Mouse (Mus musculus): ENCODE measurements around the gene Snx25. TPM values are rescaled to one million over a fixed set of nuclear protein-coding genes. Genes with fewer than 3 reads are reported as not detected.

The Snx25 gene
- polyA plus RNA-seq, 1 experiment from 2014 or later = 7.6 TPM

DNA sequence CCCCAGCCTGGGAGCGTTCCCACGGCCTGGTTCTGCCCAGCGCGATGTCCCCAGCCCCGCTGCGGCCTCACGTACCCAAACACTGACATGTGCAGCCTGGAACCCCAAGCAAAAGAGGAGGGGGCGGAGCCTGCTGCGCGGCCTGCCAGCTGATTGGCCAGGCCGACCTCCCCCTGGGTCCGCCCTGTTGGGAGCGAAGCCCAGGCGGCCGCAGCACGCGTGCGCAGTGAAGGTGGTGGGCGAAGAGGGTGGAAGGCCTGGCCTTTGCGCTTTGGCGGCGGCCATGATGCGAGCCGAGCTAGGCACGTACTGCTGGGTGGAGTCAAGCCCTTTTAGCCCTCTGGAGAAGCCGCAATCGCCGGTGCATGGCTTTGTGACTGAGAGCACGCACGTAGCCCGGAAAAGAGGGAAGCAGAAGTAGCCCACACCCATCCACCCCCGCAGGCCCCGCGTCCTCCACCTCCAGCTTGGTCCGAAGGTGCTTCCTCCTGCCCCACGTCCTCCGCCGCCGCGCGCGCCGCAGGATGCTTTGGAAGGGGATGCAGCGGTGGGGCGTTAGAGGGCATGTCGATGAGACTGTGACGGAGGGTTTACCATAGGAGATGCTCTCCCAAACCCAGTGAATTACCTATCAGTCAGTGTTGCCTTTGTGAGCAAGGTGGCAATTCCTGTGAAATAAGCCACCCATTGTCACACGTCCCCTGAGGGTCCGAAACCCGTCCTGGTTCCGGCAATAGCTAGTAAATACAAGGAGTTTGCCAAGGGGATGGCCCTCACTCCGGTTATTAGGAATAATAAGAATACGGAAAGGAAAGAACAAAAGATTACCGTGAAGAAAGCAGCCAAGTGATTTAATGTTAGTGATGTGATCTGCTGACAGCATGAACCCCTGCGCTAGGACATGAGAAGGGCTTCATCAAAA, 151.9 kb downstream of the Snx25 start:
- ATAC-seq = peak; percentile 98
- 6% methylated on average over 55 of the region's 55 CpGs for WGBS

GRCm38 (mm10) chr8:45999138-45999783, 152.7 kb downstream of the Snx25 start, which contains the start of gene Lrp2bp:
Lrp2bp (plus strand) TSS chr8:45999303.
- WGBS = 3% methylated on average over 22 of the region's 22 CpGs
- H3K4me2 ChIP-seq (replicated peaks) = peak within 1 kb of the TSS; percentile 77
- no peaks in the 10 kb centered on the region; the same call in 1 of the 2 replicates for H3K4me1 ChIP-seq (replicated peaks)
- H3K4me3 ChIP-seq (replicated peaks) = peak within 1 kb of the TSS; percentile 46
- ATAC-seq = peak; percentile 51
- no peaks in the 10 kb centered on the region for H3K9me3 ChIP-seq
- no peaks in the 10 kb centered on the region for H3K36me3 ChIP-seq
- H3K27ac ChIP-seq = peak within 1 kb of the TSS; percentile 92
- peak within 1 kb of the TSS; percentile 55 for H3K9ac ChIP-seq
- no peaks in the 10 kb centered on the region for H3K27me3 ChIP-seq (replicated peaks)

More for the DNA sequence above, 151.9 kb downstream of the Snx25 start:
- Histone ChIP-seq H3K4me2 (replicated peaks) (peak overlapping the region; percentile 77), H3K27ac (peak overlapping the region; percentile 92), H3K4me3 (replicated peaks) (peak overlapping the region; percentile 46), H3K4me1 (replicated peaks) (no peaks in the 10 kb centered on the region; the same call in 1 of the 2 replicates), H3K9me3 (no peaks in the 10 kb centered on the region), H3K27me3 (replicated peaks) (no peaks in the 10 kb centered on the region), H3K9ac (peak overlapping the region; percentile 55), H3K36me3 (no peaks in the 10 kb centered on the region)

DNA sequence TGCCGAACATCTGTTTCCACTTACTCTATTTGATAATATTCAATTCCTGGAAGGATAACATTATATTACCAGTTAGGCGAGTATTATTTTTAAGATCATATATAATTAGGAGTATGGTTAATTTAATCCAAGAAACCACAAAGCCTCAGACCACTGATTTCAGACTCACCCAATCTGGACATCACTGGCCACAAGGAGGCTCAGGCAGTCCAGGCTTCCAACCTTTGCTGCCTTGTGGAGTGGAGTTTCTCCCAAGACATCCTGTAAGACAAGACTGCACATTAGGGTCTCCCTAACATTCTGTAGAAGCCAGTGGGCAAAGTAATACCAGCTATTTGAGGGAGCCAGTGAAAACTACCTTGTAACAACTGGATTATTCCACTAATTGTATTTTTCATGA, 153.7 kb downstream of the Snx25 start:
- WGBS = 76% methylated on average over 2 of the region's 2 CpGs
- peaks cover 5% of the 10 kb centered on the region; the same call in 1 of the 2 replicates for H3K36me3 ChIP-seq
- no peaks in the 10 kb centered on the region for H3K27me3 ChIP-seq (replicated peaks)
- 0 out of 2 replicates have a peak overlapping the region, but pooled peaks have one; percentile 2 for H3K4me3 ChIP-seq (replicated peaks)
- peak overlapping the region; percentile 37 for H3K4me2 ChIP-seq (replicated peaks)
- H3K9me3 ChIP-seq = no peaks in the 10 kb centered on the region
- ATAC-seq = no peak
- H3K4me1 ChIP-seq (replicated peaks) = no peaks in the 10 kb centered on the region; the same call in 1 of the 2 replicates
- no peak overlapping the region for H3K27ac ChIP-seq
- no peak overlapping the region for H3K9ac ChIP-seq

GRCm38 (mm10) chr8:45995576-45995975, 156.4 kb downstream of the Snx25 start:
- no peak for ATAC-seq
- WGBS = 73% methylated on average over 3 of the region's 3 CpGs
- no peak overlapping the region for H3K27ac ChIP-seq
- H3K4me2 ChIP-seq (replicated peaks) = no peak overlapping the region
- no peaks in the 10 kb centered on the region for H3K9me3 ChIP-seq
- H3K4me3 ChIP-seq (replicated peaks) = no peak overlapping the region
- no peak overlapping the region for H3K9ac ChIP-seq
- H3K4me1 ChIP-seq (replicated peaks) = no peaks in the 10 kb centered on the region; the same call in 1 of the 2 replicates
- H3K27me3 ChIP-seq (replicated peaks) = no peaks in the 10 kb centered on the region
- H3K36me3 ChIP-seq = peaks cover 5% of the 10 kb centered on the region; the same call in 1 of the 2 replicates

DNA sequence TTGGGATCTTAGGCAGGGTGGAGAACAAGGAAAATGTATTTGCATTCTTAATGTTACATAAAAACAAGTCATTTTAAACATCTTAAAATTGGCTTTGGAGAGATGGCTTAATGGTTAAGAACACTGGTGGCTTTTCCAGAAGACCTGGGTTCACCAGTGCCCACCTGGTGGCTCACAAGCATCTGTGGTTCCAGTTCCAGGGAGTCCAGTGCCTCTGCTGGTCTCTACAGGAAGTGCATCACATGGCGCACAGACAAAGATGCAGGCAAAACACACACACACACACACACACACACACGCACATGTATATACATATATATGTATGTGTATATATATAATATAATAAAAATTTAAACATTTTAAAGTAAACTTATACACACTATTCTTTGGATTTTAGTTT, 157.8 kb downstream of the Snx25 start:
- peaks cover 5% of the 10 kb centered on the region; the same call in 1 of the 2 replicates for H3K36me3 ChIP-seq

GRCm38 (mm10) chr8:45990631-45991310, 161.2 kb downstream of the Snx25 start:
- H3K36me3 ChIP-seq = peaks cover 10% of the 10 kb centered on the region
- H3K4me2 ChIP-seq (replicated peaks) = no peak overlapping the region
- 90% methylated on average over 4 of the region's 4 CpGs for WGBS

More for the DNA sequence above, 157.8 kb downstream of the Snx25 start:
- Histone ChIP-seq H3K4me2 (replicated peaks) (no peak overlapping the region), H3K27me3 (replicated peaks) (no peaks in the 10 kb centered on the region), H3K27ac (no peak overlapping the region), H3K4me3 (replicated peaks) (no peak overlapping the region), H3K9ac (no peak overlapping the region), H3K4me1 (replicated peaks) (no peaks in the 10 kb centered on the region; the same call in 1 of the 2 replicates), H3K9me3 (no peaks in the 10 kb centered on the region)
- ATAC-seq = no peak
- WGBS = 92% methylated on average over 2 of the region's 2 CpGs

DNA sequence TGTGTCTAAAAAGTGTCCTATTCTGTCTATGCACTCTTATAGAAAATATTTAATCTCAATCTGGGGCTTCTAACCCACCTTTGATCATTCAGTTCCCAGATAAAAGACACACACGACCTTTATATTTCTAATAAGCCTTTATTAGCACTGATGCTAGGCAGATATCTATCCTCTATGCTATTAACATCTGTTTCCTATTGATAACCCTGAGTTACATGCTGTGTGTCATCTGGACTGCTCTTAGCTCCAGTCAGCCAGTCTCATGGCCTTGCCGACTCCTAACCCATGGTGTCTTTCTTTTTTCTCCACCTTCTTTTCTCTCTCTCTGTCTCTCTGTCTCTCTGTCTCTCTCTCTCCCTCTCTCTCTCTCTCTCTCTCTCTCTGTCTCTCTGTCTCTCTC, 163.8 kb downstream of the Snx25 start:
- Histone ChIP-seq H3K36me3 (peaks cover 5% of the 10 kb centered on the region; the same call in 1 of the 2 replicates), H3K4me2 (replicated peaks) (no peak overlapping the region), H3K27ac (no peak overlapping the region), H3K4me1 (replicated peaks) (no peaks in the 10 kb centered on the region), H3K9me3 (no peaks in the 10 kb centered on the region), H3K27me3 (replicated peaks) (no peaks in the 10 kb centered on the region), H3K9ac (no peak overlapping the region), H3K4me3 (replicated peaks) (no peak overlapping the region)
- no peak for ATAC-seq
- WGBS = 69% methylated on average over 2 of the region's 2 CpGs

More at GRCm38 (mm10) chr8:45990631-45991310, 161.2 kb downstream of the Snx25 start:
- Histone ChIP-seq H3K27ac (no peak overlapping the region), H3K4me1 (replicated peaks) (no peaks in the 10 kb centered on the region), H3K9ac (no peak overlapping the region), H3K9me3 (no peaks in the 10 kb centered on the region), H3K27me3 (replicated peaks) (no peaks in the 10 kb centered on the region), H3K4me3 (replicated peaks) (no peak overlapping the region)
- ATAC-seq = no peak

DNA sequence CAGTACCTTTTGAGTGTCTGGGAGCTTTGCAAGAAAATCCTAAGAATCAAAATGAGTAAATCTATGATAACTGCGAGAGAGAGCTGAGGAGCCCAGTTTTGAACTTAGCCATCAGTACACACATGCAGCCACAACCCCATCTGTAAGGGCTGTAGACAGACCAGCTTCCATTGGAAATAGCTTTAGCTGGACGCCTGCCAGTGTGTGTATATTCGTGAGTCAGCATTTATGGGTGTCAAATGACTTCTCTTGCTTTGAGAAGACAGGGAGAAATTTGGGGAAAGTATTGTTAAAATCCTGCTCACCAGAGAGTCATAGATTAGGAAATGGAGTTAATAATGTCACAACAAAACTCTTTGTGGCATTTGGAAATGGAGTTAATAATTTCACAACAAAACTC, 165.3 kb downstream of the Snx25 start:
- ATAC-seq = no peak
- Histone ChIP-seq H3K4me1 (replicated peaks) (no peaks in the 10 kb centered on the region), H3K4me3 (replicated peaks) (no peak overlapping the region), H3K36me3 (peaks cover 8% of the 10 kb centered on the region), H3K9me3 (no peaks in the 10 kb centered on the region), H3K27me3 (replicated peaks) (no peaks in the 10 kb centered on the region), H3K9ac (no peak overlapping the region), H3K4me2 (replicated peaks) (no peak overlapping the region), H3K27ac (no peak overlapping the region)
- 54% methylated on average over 3 of the region's 3 CpGs for WGBS

Other genes starting within 250 kb of the Snx25 start
- not detected in 2 replicates for gene Ccdc110, start 217.5 kb downstream of the Snx25 start, polyA plus RNA-seq (2015; fragmentation: Nextera tagmentation; extraction: Ambion mirVana)
- gene 1700029J07Rik, start 176.9 kb downstream of the Snx25 start, polyA plus RNA-seq (2015; fragmentation: Nextera tagmentation; extraction: Ambion mirVana) = 2.7 and 2.9 TPM in 2 replicates
- 87.1 and 88.5 TPM in 2 replicates for gene Ufsp2, start 176.6 kb downstream of the Snx25 start, polyA plus RNA-seq (2015; fragmentation: Nextera tagmentation; extraction: Ambion mirVana)
- gene Lrp2bp, start 152.9 kb downstream of the Snx25 start, polyA plus RNA-seq (2015; fragmentation: Nextera tagmentation; extraction: Ambion mirVana) = 0.53 and 0.54 TPM in 2 replicates
- 37.7 and 42.0 TPM in 2 replicates for gene Ankrd37, start 146.5 kb downstream of the Snx25 start, polyA plus RNA-seq (2015; fragmentation: Nextera tagmentation; extraction: Ambion mirVana)
- gene Cfap97, start 388 bp downstream of the Snx25 start, polyA plus RNA-seq (2015; fragmentation: Nextera tagmentation; extraction: Ambion mirVana) = 19.7 and 26.9 TPM in 2 replicates
- gene Slc25a4, start 59.1 kb upstream of the Snx25 start, polyA plus RNA-seq (2015; fragmentation: Nextera tagmentation; extraction: Ambion mirVana) = 396 and 421 TPM in 2 replicates
- not detected in 2 replicates for gene Helt, start 142.5 kb upstream of the Snx25 start, polyA plus RNA-seq (2015; fragmentation: Nextera tagmentation; extraction: Ambion mirVana)

All from intestine, embryonic 15.5 days (tissue).